Mouse (Mus musculus) kidney, postnatal 0 days (tissue): ENCODE measurements at regions not wholly inside any gene's neighbourhood (a gene's known extent, or its start where the extent isn't known, plus 50 kb on each side); places are given as distances from the start of the nearest gene placed in this dataset.
A peak's percentile ranks its signal among the peaks of the same experiment; 100 is the strongest.

ENCODE experiments used
- ATAC-seq: fragments of 200-750 bp; cut with Nextera tagmentation; replicated peaks from 2 replicates; pipeline ENCODE4 v1.8.0; 2017; ENCODE audit warnings: low read depth, moderate number of reproducible peaks, moderate TSS enrichment, moderate library complexity; ENCODE audit not compliant: low FRiP score
- DNase-seq: peaks from one replicate; pipeline ENCODE4 v3.0.0-alpha.2; 2016; ENCODE audit warnings: low spot score
- H3K27ac ChIP-seq: fragments of 300-500 bp; sonication (generic); 2 replicates; pipeline ENCODE4 v1.5.1; 2014; ENCODE audit warnings: mild to moderate bottlenecking
- H3K27me3 ChIP-seq: fragments of 300-500 bp; sonication (generic); 2 replicates; pipeline ENCODE4 v1.6.1; 2014; ENCODE audit warnings: low read length, mixed read lengths; ENCODE audit not compliant: insufficient read depth
- H3K36me3 ChIP-seq: fragments of 300-500 bp; sonication (generic); 2 replicates; pipeline ENCODE4 v1.6.1; 2014; ENCODE audit warnings: low read length, mixed read lengths; ENCODE audit not compliant: insufficient read depth
- H3K4me1 ChIP-seq: fragments of 300-500 bp; sonication (generic); replicated peaks from 2 replicates; pipeline ENCODE4 v1.6.1; 2014; ENCODE audit warnings: antibody characterized with exemption, low read length, mixed read lengths; ENCODE audit not compliant: insufficient read depth
- H3K4me2 ChIP-seq: fragments of 300-500 bp; sonication (generic); 2 replicates; pipeline ENCODE4 v1.6.1; 2014; ENCODE audit warnings: mild to moderate bottlenecking, low read length, moderate library complexity, mixed read lengths
- H3K4me3 ChIP-seq: fragments of 300-500 bp; sonication (generic); replicated peaks from 2 replicates; pipeline ENCODE4 v1.5.1; 2014; ENCODE audit warnings: low read depth, low read length
- H3K9ac ChIP-seq: fragments of 300-500 bp; sonication (generic); 2 replicates; pipeline ENCODE4 v1.6.1; 2014; ENCODE audit warnings: low read depth, low read length
- H3K9me3 ChIP-seq: fragments of 300-500 bp; sonication (generic); replicated peaks from 2 replicates; pipeline ENCODE4 v1.6.1; 2016; ENCODE audit warnings: low read length, inconsistent platforms, mixed read lengths
- CTCF ChIP-seq: IDR thresholded peaks from 2 replicates; pipeline ENCODE4 v1.5.1; 2016; ENCODE audit warnings: antibody characterized with exemption, low read depth, mild to moderate bottlenecking, moderate library complexity
- WGBS: fragments of 180-500 bp; shearing (Covaris S2); extraction: QIAGEN DNeasy Blood & Tissue Kit; methylation state at CpG from one replicate; pipeline ENCODE4 v1.1.7; 2014; 5-methylcytosine and 5-hydroxymethylcytosine counted together

DNA sequence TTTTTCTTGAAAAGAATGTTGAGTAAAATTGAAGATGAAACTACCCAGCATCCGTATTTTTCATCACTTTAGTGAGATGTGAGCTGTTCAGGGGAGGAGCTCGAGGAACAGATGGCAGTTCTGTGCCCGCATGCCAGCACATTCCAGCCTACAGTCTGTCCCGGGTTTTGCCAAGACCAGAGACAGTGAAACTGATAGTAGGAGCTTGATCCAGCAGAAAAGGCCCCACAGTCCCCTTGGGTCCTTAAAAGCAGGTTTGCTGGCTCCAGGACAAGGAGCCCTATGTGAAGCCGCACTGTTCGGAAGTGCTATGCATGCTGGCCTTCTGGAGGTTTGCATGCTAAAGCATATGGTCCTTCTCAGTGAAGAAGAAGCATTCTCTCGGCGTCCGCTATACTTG is 93.7 kb upstream of the Cblb start:
- ATAC-seq, result no peak
- H3K4me1 ChIP-seq, result no peaks in the 10 kb centered on the region

DNA sequence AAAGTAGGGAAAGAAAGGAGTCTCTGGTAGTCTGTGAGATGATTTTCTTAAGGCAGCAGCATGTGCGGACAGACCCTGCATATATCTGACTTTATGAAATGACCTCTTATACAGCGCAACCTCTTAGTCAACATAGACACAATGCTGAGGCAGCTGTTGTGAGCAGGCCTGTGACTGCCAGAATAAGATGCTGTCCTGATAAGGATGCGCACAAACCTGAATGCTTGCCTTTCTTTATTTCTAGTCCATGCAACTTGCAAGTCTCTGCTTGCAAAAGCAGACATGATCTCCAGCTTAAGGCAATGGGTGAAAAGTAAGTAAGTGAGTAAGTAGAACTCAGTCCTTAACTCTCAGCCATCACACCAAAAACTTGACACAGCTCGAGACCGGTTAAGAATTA is 92.0 kb upstream of the Cblb start:
- H3K27me3 ChIP-seq, result no peaks in the 10 kb centered on the region
- 83% methylated on average over 5 of the region's 5 CpGs for WGBS
- H3K36me3 ChIP-seq, result no peaks in the 10 kb centered on the region
- no peak overlapping the region for H3K4me2 ChIP-seq
- DNase-seq (no peak), ATAC-seq (no peak)
- TF ChIP-seq CTCF, result no peak
- H3K4me3 ChIP-seq, result no peak overlapping the region
- no peak overlapping the region for H3K9ac ChIP-seq
- no peaks in the 10 kb centered on the region for H3K9me3 ChIP-seq
- H3K27ac ChIP-seq, result no peak overlapping the region
- H3K4me1 ChIP-seq, result no peaks in the 10 kb centered on the region

More for the DNA sequence above, 93.7 kb upstream of the Cblb start:
- Histone ChIP-seq H3K4me2 (no peak overlapping the region), H3K4me3 (no peak overlapping the region), H3K9me3 (no peaks in the 10 kb centered on the region), H3K36me3 (no peaks in the 10 kb centered on the region), H3K27me3 (no peaks in the 10 kb centered on the region), H3K27ac (no peak overlapping the region), H3K9ac (no peak overlapping the region)
- 81% methylated on average over 9 of the region's 9 CpGs for WGBS
- DNase-seq, result no peak
- no peak for TF ChIP-seq CTCF

GRCm38 (mm10) chr16:51940574-51940973 is 90.5 kb upstream of the Cblb start:
- no peak for ATAC-seq
- Histone ChIP-seq H3K36me3 (no peaks in the 10 kb centered on the region), H3K9me3 (no peaks in the 10 kb centered on the region), H3K9ac (no peak overlapping the region), H3K4me2 (no peak overlapping the region), H3K4me3 (no peak overlapping the region), H3K27me3 (no peaks in the 10 kb centered on the region), H3K27ac (no peak overlapping the region), H3K4me1 (no peaks in the 10 kb centered on the region)
- DNase-seq, result no peak
- no peak for TF ChIP-seq CTCF

- Histone ChIP-seq H3K27me3 (no peaks in the 10 kb centered on the region), H3K4me3 (no peak overlapping the region), H3K27ac (no peak overlapping the region), H3K4me1 (no peaks in the 10 kb centered on the region), H3K9ac (no peak overlapping the region), H3K9me3 (no peaks in the 10 kb centered on the region), H3K36me3 (no peaks in the 10 kb centered on the region), H3K4me2 (no peak overlapping the region)
- no peak for TF ChIP-seq CTCF
- peak; percentile 40 for DNase-seq
- 58% methylated on average over 9 of the region's 9 CpGs for WGBS
- ATAC-seq, result peak; percentile 80
Observed at GRCm38 (mm10) chr16:51942431-51943130, 88.4 kb upstream of the Cblb start.

DNA sequence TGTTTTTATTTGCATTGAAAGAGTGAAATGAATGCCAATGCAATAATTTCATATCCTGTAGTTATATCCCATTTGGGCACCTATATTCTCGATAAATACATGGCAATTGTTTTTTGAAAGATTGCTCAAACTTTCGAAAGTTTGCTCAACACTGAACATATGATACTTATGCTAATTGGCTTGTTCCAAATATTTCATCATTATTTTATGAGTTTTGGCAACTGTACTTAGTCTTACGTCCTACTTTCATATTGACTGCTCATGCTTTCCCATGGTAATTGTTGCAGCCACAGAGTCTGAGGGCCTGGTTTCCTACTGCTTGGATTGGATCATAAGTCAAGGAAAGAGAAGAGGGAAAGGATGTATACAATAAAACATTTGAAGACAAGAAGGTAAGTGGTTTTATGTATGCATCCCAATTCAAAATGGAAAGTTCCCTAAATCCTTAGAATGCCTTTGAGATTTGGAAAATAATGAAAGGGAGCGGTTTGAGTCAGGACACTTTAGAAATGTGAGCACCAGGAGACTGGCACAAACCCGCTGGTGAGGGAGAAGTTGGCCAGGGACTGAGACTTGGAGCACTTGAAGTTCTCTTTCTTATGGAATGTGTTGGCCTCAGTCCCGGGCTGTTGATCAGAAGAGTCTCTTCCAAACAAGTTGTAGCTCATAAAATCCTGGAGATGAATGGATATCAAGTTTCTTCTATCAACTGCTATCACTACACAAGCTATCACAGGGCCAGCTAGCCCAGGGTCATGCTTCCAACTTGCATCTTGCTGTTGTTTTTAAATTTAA is 63.8 kb upstream of the Cblb start:
- ATAC-seq, result no peak
- no peaks in the 10 kb centered on the region for H3K27me3 ChIP-seq
- no peaks in the 10 kb centered on the region for H3K4me1 ChIP-seq
- no peak overlapping the region for H3K9ac ChIP-seq
- H3K4me2 ChIP-seq, result no peak overlapping the region
- H3K9me3 ChIP-seq, result no peaks in the 10 kb centered on the region
- no peak overlapping the region for H3K27ac ChIP-seq
- H3K36me3 ChIP-seq, result no peaks in the 10 kb centered on the region
- no peak overlapping the region for H3K4me3 ChIP-seq
- no peak for TF ChIP-seq CTCF
- WGBS, result 66% methylated on average over 6 of the region's 6 CpGs
- DNase-seq, result peak; percentile 38
